Mouse (Mus musculus): Measurements from ENCODE around the gene Drc7.

- TF ChIP-seq CTCF (IDR thresholded peaks at IDR 0.05; ENCODE audit: low read depth, low read length) = no peak
- no peak for TF ChIP-seq POLR2A (IDR thresholded peaks at IDR 0.05; ENCODE audit: borderline replicate concordance, low read depth, low read length)
Measured at GRCm38 (mm10) chr8:95041883-95042784, 12.8 kb upstream of the Drc7 start.
